Mouse (Mus musculus): ENCODE data around the gene St8sia4. TPM values are rescaled to one million over a fixed set of nuclear protein-coding genes. Genes with fewer than 3 reads are reported as not detected.

The St8sia4 gene
- 0.01 TPM for polyA plus RNA-seq (2012; fragmentation: generic; extraction: Trizol)
- long read RNA-seq, experiment 1, result 0 reads
- long read RNA-seq, experiment 2, result 0 reads

- H3K79me3 ChIP-seq (ENCODE audit: low read depth), result no peaks in the 10 kb centered on the region
- peak within 1 kb of the TSS; percentile 8 for H3ac ChIP-seq (ENCODE audit: control insufficient read depth, insufficient read length, low read depth)
- no peaks in the 10 kb centered on the region for H3K79me2 ChIP-seq (ENCODE audit: control insufficient read depth, insufficient read depth)
- H3K4me3 ChIP-seq (ENCODE audit: insufficient read depth, poor library complexity, severe bottlenecking), result no peak within 1 kb of the TSS
- TF ChIP-seq CTCF (IDR thresholded peaks at IDR 0.05; ENCODE audit: control insufficient read depth, insufficient read depth, insufficient read length) (no peak), CEBPB (IDR thresholded peaks at IDR 0.05; ENCODE audit: low read depth) (no peak), FOSL1 (IDR thresholded peaks at IDR 0.05; ENCODE audit: insufficient read depth, low read length, poor library complexity, severe bottlenecking) (no peak), MAX (IDR thresholded peaks at IDR 0.05) (no peak), USF1 (IDR thresholded peaks at IDR 0.05; ENCODE audit: low read depth) (no peak), MYOG (IDR thresholded peaks at IDR 0.05; ENCODE audit: control insufficient read depth, extremely low read depth, insufficient read length) (no peak), MYOD1 (IDR thresholded peaks at IDR 0.05; ENCODE audit: control insufficient read depth, insufficient read length, low read depth) (no peak)
- H3K27me3 ChIP-seq (ENCODE audit: control insufficient read depth, insufficient read depth, insufficient read length), result no peaks in the 10 kb centered on the region
- H3K36me3 ChIP-seq (ENCODE audit: control insufficient read depth, insufficient read depth), result no peaks in the 10 kb centered on the region
These were observed at the start of gene St8sia4 for GRCm38 (mm10) chr1:95667435-95668252. St8sia4 (minus strand) TSS chr1:95667571.

DNA sequence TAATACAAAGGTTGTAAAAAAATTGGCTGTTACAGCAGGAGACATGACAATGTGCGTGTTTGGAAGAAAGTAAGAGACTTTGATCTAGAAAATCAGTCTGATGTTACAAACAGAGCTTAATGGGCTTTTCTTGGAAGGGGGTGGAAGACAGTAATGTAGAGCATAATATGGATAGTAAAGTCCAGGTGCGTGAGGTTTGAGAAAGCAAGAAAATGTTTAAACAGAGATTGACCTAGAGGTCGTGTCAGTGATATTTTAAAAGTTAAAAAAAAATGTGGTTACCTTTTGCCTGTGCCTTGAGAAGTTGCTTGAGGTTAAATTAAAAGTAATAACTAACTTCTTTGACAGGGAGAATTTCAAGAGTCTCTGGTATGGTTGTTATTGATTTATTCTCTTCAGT is 41.8 kb upstream of the St8sia4 start:
- Histone ChIP-seq H3K27me3 (ENCODE audit: control insufficient read depth, insufficient read depth, insufficient read length) (no peaks in the 10 kb centered on the region), H3ac (ENCODE audit: control insufficient read depth, insufficient read length, low read depth) (no peak overlapping the region), H3K79me3 (ENCODE audit: low read depth) (no peaks in the 10 kb centered on the region), H3K4me3 (ENCODE audit: insufficient read depth, poor library complexity, severe bottlenecking) (no peak overlapping the region), H3K36me3 (ENCODE audit: control insufficient read depth, insufficient read depth) (no peaks in the 10 kb centered on the region), H3K79me2 (ENCODE audit: control insufficient read depth, insufficient read depth) (no peaks in the 10 kb centered on the region)
- TF ChIP-seq MAX (IDR thresholded peaks at IDR 0.05), result no peak
- no peak for TF ChIP-seq MYOD1 (IDR thresholded peaks at IDR 0.05; ENCODE audit: control insufficient read depth, insufficient read length, low read depth)
- TF ChIP-seq CEBPB (IDR thresholded peaks at IDR 0.05; ENCODE audit: low read depth), result no peak
- TF ChIP-seq USF1 (IDR thresholded peaks at IDR 0.05; ENCODE audit: low read depth), result no peak
- no peak for TF ChIP-seq MYOG (IDR thresholded peaks at IDR 0.05; ENCODE audit: control insufficient read depth, extremely low read depth, insufficient read length)
- TF ChIP-seq FOSL1 (IDR thresholded peaks at IDR 0.05; ENCODE audit: insufficient read depth, low read length, poor library complexity, severe bottlenecking), result no peak
- TF ChIP-seq CTCF (IDR thresholded peaks at IDR 0.05; ENCODE audit: control insufficient read depth, insufficient read depth, insufficient read length), result no peak

- H3K4me3 ChIP-seq (ENCODE audit: insufficient read depth, poor library complexity, severe bottlenecking), result no peak overlapping the region
- no peaks in the 10 kb centered on the region for H3K79me3 ChIP-seq (ENCODE audit: low read depth)
- H3K36me3 ChIP-seq (ENCODE audit: control insufficient read depth, insufficient read depth), result no peaks in the 10 kb centered on the region
- TF ChIP-seq USF1 (IDR thresholded peaks at IDR 0.05; ENCODE audit: low read depth) (no peak), MAX (IDR thresholded peaks at IDR 0.05) (no peak), CEBPB (IDR thresholded peaks at IDR 0.05; ENCODE audit: low read depth) (no peak), MYOD1 (IDR thresholded peaks at IDR 0.05; ENCODE audit: control insufficient read depth, insufficient read length, low read depth) (no peak), CTCF (IDR thresholded peaks at IDR 0.05; ENCODE audit: control insufficient read depth, insufficient read depth, insufficient read length) (no peak), FOSL1 (IDR thresholded peaks at IDR 0.05; ENCODE audit: insufficient read depth, low read length, poor library complexity, severe bottlenecking) (no peak), MYOG (IDR thresholded peaks at IDR 0.05; ENCODE audit: control insufficient read depth, extremely low read depth, insufficient read length) (no peak)
- no peak overlapping the region for H3ac ChIP-seq (ENCODE audit: control insufficient read depth, insufficient read length, low read depth)
- H3K27me3 ChIP-seq (ENCODE audit: control insufficient read depth, insufficient read depth, insufficient read length), result no peaks in the 10 kb centered on the region
- no peaks in the 10 kb centered on the region for H3K79me2 ChIP-seq (ENCODE audit: control insufficient read depth, insufficient read depth)
These were observed 32.5 kb upstream of the St8sia4 start for GRCm38 (mm10) chr1:95699903-95700302.

DNA sequence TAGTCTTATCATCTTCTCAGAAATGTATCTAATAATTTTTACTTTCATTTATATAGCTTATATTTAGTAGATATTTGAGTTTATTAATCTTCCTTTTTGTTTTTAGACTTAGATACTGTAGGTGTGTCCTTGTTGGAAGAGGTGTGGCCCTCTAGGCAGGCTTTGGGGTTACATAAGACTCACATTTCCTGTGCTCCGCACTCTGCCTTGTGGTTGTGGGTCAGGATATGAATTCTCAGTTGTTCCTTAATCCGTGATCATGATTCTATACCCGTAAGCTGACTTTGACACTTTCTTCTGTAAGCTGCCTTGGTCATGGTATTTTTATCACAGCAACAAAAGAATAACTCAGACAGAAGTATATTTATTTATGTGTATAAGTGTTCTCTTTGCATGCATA is 6.7 kb upstream of the St8sia4 start:
- Histone ChIP-seq H3K79me2 (ENCODE audit: control insufficient read depth, insufficient read depth) (no peaks in the 10 kb centered on the region), H3K79me3 (ENCODE audit: low read depth) (no peaks in the 10 kb centered on the region), H3K4me3 (ENCODE audit: insufficient read depth, poor library complexity, severe bottlenecking) (no peak overlapping the region), H3K36me3 (ENCODE audit: control insufficient read depth, insufficient read depth) (no peaks in the 10 kb centered on the region), H3K27me3 (ENCODE audit: control insufficient read depth, insufficient read depth, insufficient read length) (no peaks in the 10 kb centered on the region), H3ac (ENCODE audit: control insufficient read depth, insufficient read length, low read depth) (no peak overlapping the region)
- TF ChIP-seq CEBPB (IDR thresholded peaks at IDR 0.05; ENCODE audit: low read depth) (no peak), MYOD1 (IDR thresholded peaks at IDR 0.05; ENCODE audit: control insufficient read depth, insufficient read length, low read depth) (no peak), MAX (IDR thresholded peaks at IDR 0.05) (no peak), FOSL1 (IDR thresholded peaks at IDR 0.05; ENCODE audit: insufficient read depth, low read length, poor library complexity, severe bottlenecking) (no peak), USF1 (IDR thresholded peaks at IDR 0.05; ENCODE audit: low read depth) (no peak), CTCF (IDR thresholded peaks at IDR 0.05; ENCODE audit: control insufficient read depth, insufficient read depth, insufficient read length) (no peak), MYOG (IDR thresholded peaks at IDR 0.05; ENCODE audit: control insufficient read depth, extremely low read depth, insufficient read length) (no peak)

GRCm38 (mm10) chr1:95668253-95668805 is 958 bp upstream of the St8sia4 start:
- H3K79me2 ChIP-seq (ENCODE audit: control insufficient read depth, insufficient read depth), result no peaks in the 10 kb centered on the region
- no peaks in the 10 kb centered on the region for H3K79me3 ChIP-seq (ENCODE audit: low read depth)
- no peaks in the 10 kb centered on the region for H3K27me3 ChIP-seq (ENCODE audit: control insufficient read depth, insufficient read depth, insufficient read length)
- peak overlapping the region; percentile 8 for H3ac ChIP-seq (ENCODE audit: control insufficient read depth, insufficient read length, low read depth)
- H3K36me3 ChIP-seq (ENCODE audit: control insufficient read depth, insufficient read depth), result no peaks in the 10 kb centered on the region
- H3K4me3 ChIP-seq (ENCODE audit: insufficient read depth, poor library complexity, severe bottlenecking), result no peak overlapping the region
- TF ChIP-seq MAX (IDR thresholded peaks at IDR 0.05) (no peak), MYOG (IDR thresholded peaks at IDR 0.05; ENCODE audit: control insufficient read depth, extremely low read depth, insufficient read length) (no peak), USF1 (IDR thresholded peaks at IDR 0.05; ENCODE audit: low read depth) (no peak), FOSL1 (IDR thresholded peaks at IDR 0.05; ENCODE audit: insufficient read depth, low read length, poor library complexity, severe bottlenecking) (no peak), CTCF (IDR thresholded peaks at IDR 0.05; ENCODE audit: control insufficient read depth, insufficient read depth, insufficient read length) (no peak), MYOD1 (IDR thresholded peaks at IDR 0.05; ENCODE audit: control insufficient read depth, insufficient read length, low read depth) (no peak), CEBPB (IDR thresholded peaks at IDR 0.05; ENCODE audit: low read depth) (no peak)

Measured in C2C12 (cell line).